Mouse (Mus musculus): ENCODE results near the gene Dzip1.

DNA sequence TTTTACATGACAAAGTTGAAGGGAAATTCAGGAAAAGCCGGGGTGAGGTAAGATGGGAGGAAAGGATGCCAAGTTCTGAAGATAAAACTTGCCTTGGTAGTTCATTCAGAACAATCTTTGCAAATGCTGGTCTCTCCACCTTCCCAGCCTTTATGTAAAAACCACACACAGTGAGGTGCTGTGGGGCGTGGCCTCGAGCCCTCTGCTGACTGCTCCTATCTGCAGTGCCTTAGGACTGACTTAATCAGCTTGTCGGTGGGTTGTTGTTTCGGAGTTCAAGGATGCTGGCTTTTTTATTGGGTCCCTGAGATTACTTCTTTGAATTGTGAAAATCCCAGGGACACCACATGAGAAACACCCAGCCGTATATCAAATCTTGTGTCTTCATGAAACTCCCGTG is 63.0 kb downstream of the Dzip1 start:
- TF ChIP-seq CTCF (conservative IDR thresholded peaks at IDR 0.05; ENCODE audit: insufficient read depth, insufficient read length, low read depth, low read length) = no peak
- no peak for TF ChIP-seq POLR2A (IDR thresholded peaks at IDR 0.05; ENCODE audit: low read depth, low read length)

Data from kidney, adult 2 months (tissue).